Mouse (Mus musculus) heart, adult 2 months (tissue): ENCODE measurements around the gene Qk.

Experiments
- CTCF ChIP-seq: fragments of 200-600 bp; IDR thresholded peaks from 2 replicates; pipeline ENCODE4 v1.8.1; 2022; ENCODE audit warnings: antibody characterized with exemption, mild to moderate bottlenecking, moderate library complexity
- EP300 ChIP-seq: fragments of 200-500 bp; IDR thresholded peaks from 2 replicates; pipeline ENCODE4 v1.6.1; 2011; ENCODE audit warnings: low read depth, low read length, control low read depth; ENCODE audit not compliant: insufficient read depth
- POLR2A ChIP-seq: fragments of 200-500 bp; IDR thresholded peaks from 2 replicates; pipeline ENCODE4 v1.6.1; 2011; ENCODE audit warnings: mild to moderate bottlenecking, low read depth, low read length, control low read depth; ENCODE audit not compliant: insufficient read depth

DNA sequence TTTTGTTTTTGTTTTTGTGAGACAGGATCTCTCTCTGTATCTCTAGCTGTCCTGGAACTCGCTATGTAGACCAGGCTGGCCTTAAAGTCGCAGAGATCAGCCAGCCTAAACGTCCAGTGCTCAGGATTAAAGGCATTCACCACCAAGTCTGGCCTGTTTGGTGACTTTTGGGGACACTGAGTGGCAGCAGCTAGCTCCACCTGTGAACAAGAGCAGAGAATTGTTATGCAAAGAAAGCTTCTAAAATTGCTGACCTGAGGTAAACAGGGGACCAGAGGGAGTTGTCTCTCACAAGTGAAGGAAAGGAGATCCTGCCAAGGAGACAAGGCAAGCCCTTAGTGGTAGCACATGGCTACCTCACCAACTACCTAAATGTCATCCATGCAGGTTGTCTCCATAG, 12.5 kb upstream of the Qk start:
- TF ChIP-seq POLR2A (no peak), CTCF (no peak), EP300 (no peak)
